Mouse (Mus musculus): ENCODE measurements around the gene a. TPM values are rescaled to one million over a fixed set of nuclear protein-coding genes. Genes with fewer than 3 reads are reported as not detected.

The a gene
- polyA plus RNA-seq, 1 experiment from 2014 or later, result not detected

Other genes starting within 250 kb of the a start
- 0.54 and 0.89 TPM in 2 replicates for gene 1700003F12Rik, start 244.3 kb upstream of the a start, polyA plus RNA-seq (2014; fragmentation: Nextera tagmentation; extraction: Ambion mirVana)
- gene Actl10, start 239.6 kb upstream of the a start, polyA plus RNA-seq (2014; fragmentation: Nextera tagmentation; extraction: Ambion mirVana), result not detected in 2 replicates
- 2.4 and 2.5 TPM in 2 replicates for gene Necab3, start 232.5 kb upstream of the a start, polyA plus RNA-seq (2014; fragmentation: Nextera tagmentation; extraction: Ambion mirVana)
- 10.0 and 11.3 TPM in 2 replicates for gene E2f1, start 221.5 kb upstream of the a start, polyA plus RNA-seq (2014; fragmentation: Nextera tagmentation; extraction: Ambion mirVana)
- gene Pxmp4, start 187.7 kb upstream of the a start, polyA plus RNA-seq (2014; fragmentation: Nextera tagmentation; extraction: Ambion mirVana), result 20.4 and 25.9 TPM in 2 replicates
- 1.1 and 1.3 TPM in 2 replicates for gene Zfp341, start 178.1 kb upstream of the a start, polyA plus RNA-seq (2014; fragmentation: Nextera tagmentation; extraction: Ambion mirVana)
- gene 4930519P11Rik, start 178.0 kb upstream of the a start, polyA plus RNA-seq (2014; fragmentation: Nextera tagmentation; extraction: Ambion mirVana), result 0.72 and 0.89 TPM in 2 replicates
- 13.9 and 19.5 TPM in 2 replicates for gene Chmp4b, start 139.7 kb upstream of the a start, polyA plus RNA-seq (2014; fragmentation: Nextera tagmentation; extraction: Ambion mirVana)
- not detected in 2 replicates for gene Gm14214, start 21.4 kb upstream of the a start, polyA plus RNA-seq (2014; fragmentation: Nextera tagmentation; extraction: Ambion mirVana)
- gene Raly, start 306 bp upstream of the a start, polyA plus RNA-seq (2014; fragmentation: Nextera tagmentation; extraction: Ambion mirVana), result 68.8 and 310 TPM in 2 replicates
- 122 and 167 TPM in 2 replicates for gene Eif2s2, start 101.5 kb downstream of the a start, polyA plus RNA-seq (2014; fragmentation: Nextera tagmentation; extraction: Ambion mirVana)
- gene Gm14226, start 226.9 kb downstream of the a start, polyA plus RNA-seq (2014; fragmentation: Nextera tagmentation; extraction: Ambion mirVana), result 1.3 and 1.9 TPM in 2 replicates